Mouse (Mus musculus) MEL (cell line): Measurements from ENCODE around the gene Vipas39.

Source experiments
- CHD1 ChIP-seq: IDR thresholded peaks from 2 replicates; pipeline ENCODE4 v1.6.1; 2012; ENCODE audit warnings: low read depth, mild to moderate bottlenecking, inconsistent platforms, low read length, improper control_type of control experiment
- CTCF ChIP-seq, 3 experiments: IDR thresholded peaks in 2 of 3; conservative IDR thresholded peaks in 1 of 3; 2 replicates each; pipeline ENCODE4 v1.5.1; 2011 to 2012; ENCODE audit warnings: low read length in 3 of 3, low read depth in 2 of 3, mild to moderate bottlenecking in 2 of 3, improper control_type of control experiment in 1 of 3, inconsistent platforms in 1 of 3, mixed read lengths in 1 of 3, moderate library complexity in 1 of 3; ENCODE audit not compliant: control insufficient read depth in 1 of 3, insufficient read depth in 1 of 3, poor library complexity in 1 of 3, severe bottlenecking in 1 of 3
- E2F4 ChIP-seq: IDR thresholded peaks from 2 replicates; pipeline ENCODE4 v1.6.1; 2011; ENCODE audit warnings: low read depth, low read length, improper control_type of control experiment, borderline replicate concordance
- EP300 ChIP-seq, 2 experiments: IDR thresholded peaks; 2 replicates each; pipeline ENCODE4 v1.6.1; 2011; ENCODE audit warnings: improper control_type of control experiment in 2 of 2, low read length in 2 of 2, low read depth in 1 of 2, mild to moderate bottlenecking in 1 of 2
- ETS1 ChIP-seq: IDR thresholded peaks from 2 replicates; pipeline ENCODE4 v1.6.1; 2012; ENCODE audit warnings: low read depth, mild to moderate bottlenecking, inconsistent platforms, low read length, improper control_type of control experiment, moderate library complexity
- GATA1 ChIP-seq: IDR thresholded peaks from 2 replicates; pipeline ENCODE4 v1.6.1; 2011; ENCODE audit warnings: low read depth, low read length, improper control_type of control experiment
- JUND ChIP-seq: IDR thresholded peaks from 2 replicates; pipeline ENCODE4 v1.6.1; 2011; ENCODE audit warnings: low read depth, mild to moderate bottlenecking, improper control_type of control experiment, low read length
- POLR2A ChIP-seq, 2 experiments: IDR thresholded peaks; 2 replicates each; pipeline ENCODE4 v1.6.1; 2011 to 2012; ENCODE audit warnings: low read length in 2 of 2, mild to moderate bottlenecking in 2 of 2, control low read depth in 1 of 2, improper control_type of control experiment in 1 of 2, low read depth in 1 of 2, moderate library complexity in 1 of 2; ENCODE audit not compliant: control insufficient read depth in 1 of 2, insufficient read depth in 1 of 2, poor library complexity in 1 of 2
- TAL1 ChIP-seq: IDR thresholded peaks from 2 replicates; pipeline ENCODE4 v1.6.1; 2012; ENCODE audit warnings: mild to moderate bottlenecking, inconsistent platforms, low read length, moderate library complexity, mixed read lengths
- ZMIZ1 ChIP-seq: IDR thresholded peaks from 2 replicates; pipeline ENCODE4 v1.6.1; 2012; ENCODE audit warnings: low read depth, mild to moderate bottlenecking, inconsistent platforms, low read length, improper control_type of control experiment, moderate library complexity
- ZNF384 ChIP-seq: IDR thresholded peaks from 2 replicates; pipeline ENCODE4 v1.6.1; 2012; ENCODE audit warnings: low read depth, mild to moderate bottlenecking, inconsistent platforms, low read length, improper control_type of control experiment

DNA sequence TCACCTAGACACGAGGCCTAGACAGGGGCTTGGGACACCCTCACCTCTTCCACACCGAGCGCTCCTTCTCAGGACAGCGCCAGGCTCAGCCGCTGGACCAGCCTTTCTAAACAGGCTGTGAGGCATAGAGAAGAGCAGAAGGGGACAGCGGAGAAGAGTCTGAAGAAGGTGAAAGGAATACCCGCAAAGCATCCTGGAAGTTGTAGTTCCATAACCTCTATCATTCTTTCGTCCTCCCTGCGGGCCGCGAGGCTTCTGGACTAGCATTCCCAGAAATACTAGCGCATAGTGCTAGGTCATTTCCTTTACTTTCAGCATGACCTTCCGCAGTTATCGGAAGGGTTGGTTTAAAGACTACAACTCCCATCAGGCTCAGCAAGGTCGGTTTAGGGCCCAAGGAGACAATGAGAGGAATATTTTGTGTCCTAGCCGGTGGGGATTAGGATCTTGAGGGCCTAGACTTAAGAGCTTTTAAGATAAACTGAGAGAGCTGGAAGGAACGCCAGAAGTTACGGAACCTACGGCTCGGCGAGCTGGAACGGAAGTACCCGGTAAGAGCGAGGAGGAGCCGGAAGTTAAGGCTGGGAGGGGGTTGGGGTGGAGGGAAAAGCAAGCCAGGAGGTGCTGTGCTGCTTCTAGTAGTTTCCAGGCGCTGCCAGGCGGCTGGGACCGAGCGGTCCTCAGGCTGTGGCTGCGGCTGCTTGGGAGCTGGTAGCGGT, at the start of gene Vipas39, which contains the start of gene Ahsa1:
- TF ChIP-seq CTCF (IDR thresholded peaks at IDR 0.05 in 2 of 3, conservative IDR thresholded peaks at IDR 0.05 in 1 of 3; ENCODE audit: control insufficient read depth in 1 of 3, insufficient read depth in 1 of 3, low read depth in 2 of 3, low read length in 3 of 3, poor library complexity in 1 of 3, severe bottlenecking in 1 of 3) (no peak), ZNF384 (no peak), CHD1 (no peak), E2F4 (no peak; the same call in 1 of the 2 replicates), ETS1 (peak; percentile 40; the same call in 1 of the 2 replicates), GATA1 (0 out of 2 replicates have a peak, but pooled peaks have one; percentile 31), JUND (no peak), POLR2A (IDR thresholded peaks at IDR 0.05; ENCODE audit: control insufficient read depth in 1 of 2, insufficient read depth in 1 of 2, low read depth in 1 of 2, low read length in 2 of 2, poor library complexity in 1 of 2) (peak; percentile 97), ZMIZ1 (peak; percentile 90), EP300 (IDR thresholded peaks at IDR 0.05; ENCODE audit: low read depth in 1 of 2, low read length in 2 of 2) (no peak), TAL1 (no peak)
